Mouse (Mus musculus) kidney, postnatal 0 days (tissue): ENCODE data around the gene Serpinb2. TPM values are rescaled to one million over a fixed set of nuclear protein-coding genes. Genes with fewer than 3 reads are reported as not detected.
A peak's percentile ranks its signal among the peaks of the same experiment; 100 is the strongest.

ENCODE experiments used
- ATAC-seq: fragments of 200-750 bp; cut with Nextera tagmentation; replicated peaks from 2 replicates; pipeline ENCODE4 v1.8.0; 2017; ENCODE audit warnings: low read depth, moderate number of reproducible peaks, moderate TSS enrichment, moderate library complexity; ENCODE audit not compliant: low FRiP score
- DNase-seq: peaks from one replicate; pipeline ENCODE4 v3.0.0-alpha.2; 2016; ENCODE audit warnings: low spot score
- H3K27ac ChIP-seq: fragments of 300-500 bp; sonication (generic); 2 replicates; pipeline ENCODE4 v1.5.1; 2014; ENCODE audit warnings: mild to moderate bottlenecking
- H3K27me3 ChIP-seq: fragments of 300-500 bp; sonication (generic); 2 replicates; pipeline ENCODE4 v1.6.1; 2014; ENCODE audit warnings: low read length, mixed read lengths; ENCODE audit not compliant: insufficient read depth
- H3K36me3 ChIP-seq: fragments of 300-500 bp; sonication (generic); 2 replicates; pipeline ENCODE4 v1.6.1; 2014; ENCODE audit warnings: low read length, mixed read lengths; ENCODE audit not compliant: insufficient read depth
- H3K4me1 ChIP-seq: fragments of 300-500 bp; sonication (generic); replicated peaks from 2 replicates; pipeline ENCODE4 v1.6.1; 2014; ENCODE audit warnings: antibody characterized with exemption, low read length, mixed read lengths; ENCODE audit not compliant: insufficient read depth
- H3K4me2 ChIP-seq: fragments of 300-500 bp; sonication (generic); 2 replicates; pipeline ENCODE4 v1.6.1; 2014; ENCODE audit warnings: mild to moderate bottlenecking, low read length, moderate library complexity, mixed read lengths
- H3K4me3 ChIP-seq: fragments of 300-500 bp; sonication (generic); replicated peaks from 2 replicates; pipeline ENCODE4 v1.5.1; 2014; ENCODE audit warnings: low read depth, low read length
- H3K9ac ChIP-seq: fragments of 300-500 bp; sonication (generic); 2 replicates; pipeline ENCODE4 v1.6.1; 2014; ENCODE audit warnings: low read depth, low read length
- H3K9me3 ChIP-seq: fragments of 300-500 bp; sonication (generic); replicated peaks from 2 replicates; pipeline ENCODE4 v1.6.1; 2016; ENCODE audit warnings: low read length, inconsistent platforms, mixed read lengths
- CTCF ChIP-seq: IDR thresholded peaks from 2 replicates; pipeline ENCODE4 v1.5.1; 2016; ENCODE audit warnings: antibody characterized with exemption, low read depth, mild to moderate bottlenecking, moderate library complexity
- WGBS: fragments of 180-500 bp; shearing (Covaris S2); extraction: QIAGEN DNeasy Blood & Tissue Kit; methylation state at CpG from one replicate; pipeline ENCODE4 v1.1.7; 2014; 5-methylcytosine and 5-hydroxymethylcytosine counted together
- polyA plus RNA-seq: library from polyadenylated mRNA; unstranded; fragments of >200 nt; fragmentation: Nextera tagmentation; extraction: Ambion mirVana; gene quantifications from 2 replicates; pipeline ENCODE4 v1.2.1, GENCODE M21; 2015

Serpinb2 gene
- polyA plus RNA-seq, 1 experiment from 2014 or later: not detected

GRCm38 (mm10) chr1:107529365-107530052 lies 18.3 kb downstream of the Serpinb2 start:
- 53% methylated on average over 5 of the region's 5 CpGs for WGBS
- Histone ChIP-seq H3K27me3 (no peaks in the 10 kb centered on the region), H3K27ac (no peak overlapping the region), H3K4me1 (no peaks in the 10 kb centered on the region), H3K4me3 (no peak overlapping the region), H3K4me2 (no peak overlapping the region), H3K9ac (no peak overlapping the region), H3K36me3 (no peaks in the 10 kb centered on the region), H3K9me3 (no peaks in the 10 kb centered on the region)
- ATAC-seq (no peak), DNase-seq (no peak)
- no peak for TF ChIP-seq CTCF

GRCm38 (mm10) chr1:107533736-107534135 lies 22.5 kb downstream of the Serpinb2 start:
- H3K4me3 ChIP-seq: no peak overlapping the region
- DNase-seq (no peak), ATAC-seq (no peak)
- no peak overlapping the region for H3K4me2 ChIP-seq
- WGBS: 71% methylated on average over 3 of the region's 3 CpGs
- no peaks in the 10 kb centered on the region for H3K27me3 ChIP-seq
- no peak for TF ChIP-seq CTCF
- no peak overlapping the region for H3K27ac ChIP-seq
- H3K36me3 ChIP-seq: no peaks in the 10 kb centered on the region
- no peaks in the 10 kb centered on the region for H3K4me1 ChIP-seq
- H3K9ac ChIP-seq: no peak overlapping the region
- no peaks in the 10 kb centered on the region for H3K9me3 ChIP-seq

- Histone ChIP-seq H3K9me3 (no peaks in the 10 kb centered on the region), H3K27me3 (no peaks in the 10 kb centered on the region), H3K36me3 (no peaks in the 10 kb centered on the region), H3K9ac (no peak overlapping the region), H3K27ac (no peak overlapping the region), H3K4me2 (no peak overlapping the region), H3K4me1 (no peaks in the 10 kb centered on the region), H3K4me3 (no peak overlapping the region)
- TF ChIP-seq CTCF: no peak
- DNase-seq (no peak), ATAC-seq (no peak)
- 75% methylated on average over 1 of the region's 1 CpGs for WGBS
Observed at GRCm38 (mm10) chr1:107537435-107537834, 26.2 kb downstream of the Serpinb2 start.

GRCm38 (mm10) chr1:107559494-107559893 lies 48.3 kb downstream of the Serpinb2 start:
- Histone ChIP-seq H3K36me3 (no peaks in the 10 kb centered on the region), H3K27ac (no peak overlapping the region), H3K4me1 (no peaks in the 10 kb centered on the region), H3K4me3 (no peak overlapping the region), H3K27me3 (no peaks in the 10 kb centered on the region), H3K9ac (no peak overlapping the region), H3K9me3 (no peaks in the 10 kb centered on the region), H3K4me2 (no peak overlapping the region)
- no peak for TF ChIP-seq CTCF
- DNase-seq (no peak), ATAC-seq (no peak)
- WGBS: 86% methylated on average over 3 of the region's 3 CpGs

- ATAC-seq: no peak
- Histone ChIP-seq H3K9ac (no peak overlapping the region), H3K36me3 (no peaks in the 10 kb centered on the region), H3K27me3 (no peaks in the 10 kb centered on the region), H3K4me3 (no peak overlapping the region), H3K9me3 (no peaks in the 10 kb centered on the region), H3K4me1 (no peaks in the 10 kb centered on the region), H3K27ac (no peak overlapping the region), H3K4me2 (no peak overlapping the region)
- TF ChIP-seq CTCF: peak; percentile 26; the same call in 1 of the 2 replicates
- WGBS: 80% methylated on average over 1 of the region's 1 CpGs
- no peak for DNase-seq
Observed at GRCm38 (mm10) chr1:107562110-107562509, 50.9 kb downstream of the Serpinb2 start.

- no peak overlapping the region for H3K27ac ChIP-seq
- peak; percentile 53 for TF ChIP-seq CTCF
- ATAC-seq (no peak), DNase-seq (peak; percentile 39)
- no peaks in the 10 kb centered on the region for H3K36me3 ChIP-seq
- H3K9me3 ChIP-seq: no peaks in the 10 kb centered on the region
- no peaks in the 10 kb centered on the region for H3K4me1 ChIP-seq
- H3K4me2 ChIP-seq: no peak overlapping the region
- H3K9ac ChIP-seq: no peak overlapping the region
- H3K27me3 ChIP-seq: no peaks in the 10 kb centered on the region
- H3K4me3 ChIP-seq: no peak overlapping the region
Observed at GRCm38 (mm10) chr1:107565644-107566043, 54.4 kb downstream of the Serpinb2 start.

- ATAC-seq (no peak), DNase-seq (no peak)
- Histone ChIP-seq H3K9me3 (no peaks in the 10 kb centered on the region), H3K4me2 (no peak overlapping the region), H3K9ac (no peak overlapping the region), H3K4me1 (no peaks in the 10 kb centered on the region), H3K4me3 (no peak overlapping the region), H3K36me3 (no peaks in the 10 kb centered on the region), H3K27me3 (no peaks in the 10 kb centered on the region), H3K27ac (no peak overlapping the region)
- no peak for TF ChIP-seq CTCF
- 62% methylated on average over 2 of the region's 2 CpGs for WGBS
Observed at GRCm38 (mm10) chr1:107576094-107576493, 64.9 kb downstream of the Serpinb2 start.
